Mouse (Mus musculus) small intestine, adult 2 months (tissue): ENCODE data around the gene Rmi1.

Experiments used
- CTCF ChIP-seq: fragments of 200-500 bp; IDR thresholded peaks from 2 replicates; pipeline ENCODE4 v1.5.1; 2012; ENCODE audit warnings: low read depth, mild to moderate bottlenecking, control low read depth, inconsistent platforms, low read length, moderate library complexity, mixed read lengths; ENCODE audit not compliant: insufficient replicate concordance, insufficient read length; ENCODE audit errors: extremely low read depth
- POLR2A ChIP-seq: fragments of 200-500 bp; IDR thresholded peaks from 2 replicates; pipeline ENCODE4 v1.6.1; 2012; ENCODE audit warnings: low read depth, mild to moderate bottlenecking, control low read depth, inconsistent platforms, low read length, moderate library complexity

DNA sequence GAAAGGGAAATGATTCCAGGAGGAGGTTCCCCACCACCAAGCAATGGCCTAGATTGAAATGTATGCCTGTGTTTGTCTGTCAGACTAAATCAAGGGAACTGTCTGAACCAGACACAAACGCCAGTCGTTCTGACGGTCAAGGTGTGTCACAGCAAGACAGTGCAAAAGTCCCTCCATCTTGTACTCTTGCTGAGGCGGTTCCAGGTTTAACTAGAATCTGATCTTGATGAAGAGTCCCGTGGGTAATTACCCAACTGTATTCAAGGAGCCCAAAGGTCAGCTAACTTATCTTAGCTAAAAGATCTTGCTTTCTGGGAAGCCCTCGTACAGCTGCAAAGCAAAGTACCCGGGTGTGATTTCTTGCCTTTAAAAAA, 16.5 kb upstream of the Rmi1 start:
- TF ChIP-seq CTCF: no peak
- TF ChIP-seq POLR2A: no peak
